Mouse (Mus musculus): ENCODE results near the gene Nudt15.

- TF ChIP-seq CTCF (IDR thresholded peaks at IDR 0.05; ENCODE audit: control insufficient read depth, insufficient read depth, low read length): no peak
- TF ChIP-seq POLR2A (IDR thresholded peaks at IDR 0.05; ENCODE audit: borderline replicate concordance, control insufficient read depth, low read depth, low read length): no peak
These were observed at the start of gene Nudt15 for GRCm38 (mm10) chr14:73548051-73548450.

All from bone marrow, adult 2 months (tissue).